Mouse (Mus musculus) 416B (cell line): ENCODE data around the gene Prkab1.

Experiments used
- DNase-seq: peaks from one replicate; pipeline ENCODE4 v3.0.0; 2011; ENCODE audit warnings: low read depth

Prkab1 gene

GRCm38 (mm10) chr5:115979134-115979696 lies 45.1 kb downstream of the Prkab1 start:
- peak; percentile 32 for DNase-seq

- DNase-seq: no peak
Measured at GRCm38 (mm10) chr5:115978255-115978654, 46.1 kb downstream of the Prkab1 start.

- DNase-seq: peak; percentile 83
Measured at GRCm38 (mm10) chr5:115977757-115978156, 46.6 kb downstream of the Prkab1 start.

GRCm38 (mm10) chr5:115977266-115977665 lies 47.0 kb downstream of the Prkab1 start:
- DNase-seq: peak; percentile 39

GRCm38 (mm10) chr5:115976446-115976845 lies 47.9 kb downstream of the Prkab1 start:
- no peak for DNase-seq

- DNase-seq: no peak
Measured at GRCm38 (mm10) chr5:115975672-115976071, 48.6 kb downstream of the Prkab1 start.

GRCm38 (mm10) chr5:115971236-115971635 lies 53.1 kb downstream of the Prkab1 start:
- peak; percentile 56 for DNase-seq
